Comparison of ENCODE assay signal across 9 mouse cellular contexts in genomic region chr12:105960592-105961330, GRCm38 (mm10). TPM values are rescaled to one million over a fixed set of nuclear protein-coding genes. Genes with fewer than 3 reads are reported as not detected.
A peak's percentile ranks its signal among the peaks of the same experiment; 100 is the strongest.
DNase-seq lines count a peak whose midpoint lies in the region; ATAC-seq lines count a peak whose summit lies in the region.
"Had no signal": no experiment of that assay in that cellular context is flagged by ENCODE, and none has a peak within 500 bp of the region (broad histone marks: within the 10 kb centered on the region; RNA-seq: fewer than 3 reads in every experiment).

No protein-coding gene starts in this region.

- H3K27ac ChIP-seq in embryonic facial prominence, embryonic 13.5 days, result no peak overlapping the region
- peak overlapping the region; percentile 70 for H3K27ac ChIP-seq in hindbrain, embryonic 15.5 days (replicated peaks)
- peak overlapping the region; percentile 80 for H3K27ac ChIP-seq in midbrain, embryonic 15.5 days

- DNase-seq in A20 (ENCODE audit: low read depth, low spot score) (peak; percentile 42), adipocyte (ENCODE audit: low spot score) (no peak)
- no peak for DNase-seq in thymus, postnatal 14 days
- no peak for DNase-seq in ovary, postnatal 10 days (ENCODE audit: low spot score)
- DNase-seq in adrenal gland, adult (ENCODE audit: inconsistent age in 2 of 2, low spot score in 1 of 2), result no peak
- DNase-seq: kidney, postnatal 36 days had no signal

- H3K4me1 ChIP-seq in embryonic facial prominence, embryonic 13.5 days, result peaks cover 29% of the 10 kb centered on the region
- peaks cover 35% of the 10 kb centered on the region for H3K4me1 ChIP-seq in hindbrain, embryonic 15.5 days (replicated peaks)
- peaks cover 44% of the 10 kb centered on the region for H3K4me1 ChIP-seq in midbrain, embryonic 15.5 days

- H3K9me3 ChIP-seq in embryonic facial prominence, embryonic 13.5 days, result no peaks in the 10 kb centered on the region
- no peaks in the 10 kb centered on the region for H3K9me3 ChIP-seq in hindbrain, embryonic 15.5 days
- H3K9me3 ChIP-seq in midbrain, embryonic 15.5 days, result no peaks in the 10 kb centered on the region

- H3K27me3 ChIP-seq in embryonic facial prominence, embryonic 13.5 days, result peaks cover 29% of the 10 kb centered on the region
- 0 out of 2 replicates have a peak, but pooled peaks cover 3% of the 10 kb centered on the region for H3K27me3 ChIP-seq in hindbrain, embryonic 15.5 days
- 0 out of 2 replicates have a peak, but pooled peaks cover 5% of the 10 kb centered on the region for H3K27me3 ChIP-seq in midbrain, embryonic 15.5 days (replicated peaks)

- no peaks in the 10 kb centered on the region for H3K36me3 ChIP-seq in embryonic facial prominence, embryonic 13.5 days
- H3K36me3 ChIP-seq in hindbrain, embryonic 15.5 days, result no peaks in the 10 kb centered on the region
- H3K36me3 ChIP-seq in midbrain, embryonic 15.5 days (replicated peaks), result no peaks in the 10 kb centered on the region

- no peak overlapping the region for H3K9ac ChIP-seq in embryonic facial prominence, embryonic 13.5 days
- peak overlapping the region; percentile 4; the same call in 1 of the 2 replicates for H3K9ac ChIP-seq in hindbrain, embryonic 15.5 days
- H3K9ac ChIP-seq in midbrain, embryonic 15.5 days, result peak overlapping the region; percentile 5; the same call in 1 of the 2 replicates

- 7% methylated on average over 19 of the region's 19 CpGs for WGBS in embryonic facial prominence, embryonic 13.5 days
- WGBS in hindbrain, embryonic 15.5 days, result 5% methylated on average over 19 of the region's 19 CpGs
- WGBS in midbrain, embryonic 15.5 days, result 2% methylated on average over 19 of the region's 19 CpGs

- H3K4me2 ChIP-seq in embryonic facial prominence, embryonic 13.5 days, result peak overlapping the region; percentile 34
- peak overlapping the region; percentile 43 for H3K4me2 ChIP-seq in hindbrain, embryonic 15.5 days
- peak overlapping the region; percentile 42 for H3K4me2 ChIP-seq in midbrain, embryonic 15.5 days

- 0 out of 2 replicates have a peak overlapping the region, but pooled peaks have one; percentile 4 for H3K4me3 ChIP-seq in embryonic facial prominence, embryonic 13.5 days
- peak overlapping the region; percentile 15 for H3K4me3 ChIP-seq in hindbrain, embryonic 15.5 days
- 0 out of 2 replicates have a peak overlapping the region, but pooled peaks have one; percentile 4 for H3K4me3 ChIP-seq in midbrain, embryonic 15.5 days

- no peak for ATAC-seq in embryonic facial prominence, embryonic 13.5 days (ENCODE audit: insufficient number of reproducible peaks, insufficient read depth, low FRiP score, low TSS enrichment, low read depth)
- no peak for ATAC-seq in hindbrain, embryonic 15.5 days (ENCODE audit: low FRiP score, low read depth)
- ATAC-seq in midbrain, embryonic 15.5 days (replicated peaks), result no peak

RNA-seq across cellular contexts. Expression of gene Vrk1, which starts 49.3 kb away (rescaled TPM):
- 65.7 and 73.8 TPM in 2 replicates for polyA plus RNA-seq in embryonic facial prominence, embryonic 13.5 days (2015; fragmentation: Nextera tagmentation; extraction: Ambion mirVana)
- polyA plus RNA-seq in hindbrain, embryonic 15.5 days (2015; fragmentation: Nextera tagmentation; extraction: Ambion mirVana), result 30.6 and 31.8 TPM in 2 replicates
- polyA plus RNA-seq in midbrain, embryonic 15.5 days (2015; fragmentation: Nextera tagmentation; extraction: Ambion mirVana), result 31.6 and 32.6 TPM in 2 replicates
